Mouse (Mus musculus): ENCODE data around the gene Prdm12.

The Prdm12 gene

GRCm38 (mm10) chr2:31639901-31640608 is at the start of gene Prdm12:
Gene Prdm12, plus strand, starts transcription at chr2:31640037.
- DNase-seq (ENCODE audit: low read depth, low spot score) = no peak

- no peak for DNase-seq (ENCODE audit: low read depth, low spot score)
These were observed 47.9 kb upstream of the Prdm12 start for GRCm38 (mm10) chr2:31591799-31592484.

- no peak for DNase-seq (ENCODE audit: low read depth, low spot score)
These were observed 32.3 kb upstream of the Prdm12 start for GRCm38 (mm10) chr2:31607555-31607954.

GRCm38 (mm10) chr2:31609859-31610261 is 30.0 kb upstream of the Prdm12 start:
- no peak for DNase-seq (ENCODE audit: low read depth, low spot score)

GRCm38 (mm10) chr2:31610922-31611321 is 28.9 kb upstream of the Prdm12 start:
- DNase-seq (ENCODE audit: low read depth, low spot score) = no peak

- no peak for DNase-seq (ENCODE audit: low read depth, low spot score)
These were observed 28.4 kb upstream of the Prdm12 start for GRCm38 (mm10) chr2:31611400-31611799.

GRCm38 (mm10) chr2:31612627-31613026 is 27.2 kb upstream of the Prdm12 start:
- no peak for DNase-seq (ENCODE audit: low read depth, low spot score)

GRCm38 (mm10) chr2:31613781-31614180 is 26.1 kb upstream of the Prdm12 start:
- no peak for DNase-seq (ENCODE audit: low read depth, low spot score)

- no peak for DNase-seq (ENCODE audit: low read depth, low spot score)
These were observed 21.2 kb upstream of the Prdm12 start for GRCm38 (mm10) chr2:31618484-31619161.

GRCm38 (mm10) chr2:31619208-31619607 is 20.6 kb upstream of the Prdm12 start:
- DNase-seq (ENCODE audit: low read depth, low spot score) = no peak

- DNase-seq (ENCODE audit: low read depth, low spot score) = no peak
These were observed 6.3 kb upstream of the Prdm12 start for GRCm38 (mm10) chr2:31633531-31633930.

GRCm38 (mm10) chr2:31635281-31636137 is 4.3 kb upstream of the Prdm12 start:
- DNase-seq (ENCODE audit: low read depth, low spot score) = no peak

- no peak for DNase-seq (ENCODE audit: low read depth, low spot score)
These were observed 3.6 kb upstream of the Prdm12 start for GRCm38 (mm10) chr2:31636138-31636741.

GRCm38 (mm10) chr2:31636742-31637141 is 3.1 kb upstream of the Prdm12 start:
- no peak for DNase-seq (ENCODE audit: low read depth, low spot score)

GRCm38 (mm10) chr2:31637311-31637710 is 2.5 kb upstream of the Prdm12 start:
- no peak for DNase-seq (ENCODE audit: low read depth, low spot score)

- DNase-seq (ENCODE audit: low read depth, low spot score) = no peak
These were observed 2.0 kb upstream of the Prdm12 start for GRCm38 (mm10) chr2:31637807-31638206.

- no peak for DNase-seq (ENCODE audit: low read depth, low spot score)
These were observed 1.0 kb upstream of the Prdm12 start for GRCm38 (mm10) chr2:31638581-31639465.

GRCm38 (mm10) chr2:31639466-31639760 is 424 bp upstream of the Prdm12 start:
- DNase-seq (ENCODE audit: low read depth, low spot score) = no peak

- DNase-seq (ENCODE audit: low read depth, low spot score) = no peak
These were observed 1.0 kb downstream of the Prdm12 start for GRCm38 (mm10) chr2:31640609-31641507.

- DNase-seq (ENCODE audit: low read depth, low spot score) = no peak
These were observed 1.6 kb downstream of the Prdm12 start for GRCm38 (mm10) chr2:31641508-31641830.

Data from telencephalon, adult 2 months (tissue).